Mouse (Mus musculus) embryonic stem cell, embryonic (primary cell): ENCODE measurements around the gene Ndufa3.

Experiments
- CTCF ChIA-PET, 4 experiments: fragments of 300-600 bp in 2 of 4; fragments of 350-600 bp in 2 of 4; sonication (Branson Sonifier 250); formaldehyde crosslinking; loops; one replicate each; lab custom pipeline; 2022; ENCODE audit warnings: inconsistent platforms in 2 of 4; lab: Charles Lee
- POLR2A ChIA-PET, 4 experiments: fragments of 300-600 bp in 2 of 4; fragments of 350-600 bp in 2 of 4; sonication (Branson Sonifier 250); formaldehyde crosslinking; loops; one replicate each; lab custom pipeline; 2022; ENCODE audit warnings: antibody characterized with exemption in 4 of 4, inconsistent platforms in 1 of 4; lab: Charles Lee

Ndufa3 gene

GRCm38 (mm10) chr7:3617242-3617995 lies at the start of gene Ndufa3:
Gene Ndufa3, plus strand, starts transcription at chr7:3617373.
- ChIA-PET POLR2A (interaction anchor here (0.6 to 5.2 kb wide), 73 partner anchors 9 to 1195 kb away, joined by 3 to 75 read pairs (median 4); partner anchors contain the start of genes Cnot3 (in 4 of the 4), Prpf31 (in 4 of the 4), Tfpt (in 4 of the 4) and Mboat7 (in 3 of the 4)), CTCF (interaction anchor here (0.6 to 2.3 kb wide), 34 partner anchors 9 to 906 kb away, joined by 3 to 25 read pairs (median 4); partner anchors contain the start of genes Mboat7 (in 3 of the 4), Cnot3 (in 2 of the 4), Prpf31 (in 2 of the 4) and Tfpt (in 2 of the 4))

- CTCF ChIA-PET = no interaction called here
- POLR2A ChIA-PET = interaction anchor here in 3 of 4 experiments (0.6 to 2.5 kb wide), 6 partner anchors 9 to 179 kb away, joined by 3 to 16 read pairs (median 8); partner anchors contain the start of gene Cacng8 (in 1 of the 3)
These were observed 47.4 kb upstream of the Ndufa3 start for GRCm38 (mm10) chr7:3569725-3570124.

GRCm38 (mm10) chr7:3570580-3570979 lies 46.6 kb upstream of the Ndufa3 start:
- POLR2A ChIA-PET = interaction anchor here in 3 of 4 experiments (0.5 to 2.1 kb wide), 18 partner anchors 8 to 1342 kb away, joined by 3 to 10 read pairs (median 3); partner anchors contain the start of genes Cdc42ep5 (in 1 of the 3) and Cox6b2 (in 1 of the 3)
- CTCF ChIA-PET = interaction anchor here in 2 of 4 experiments (0.6 kb wide), 3 partner anchors 159 to 576 kb away, joined by 3 to 5 read pairs (median 3); no protein-coding TSS in a partner anchor

- CTCF ChIA-PET = interaction anchor here in 1 of 4 experiments (0.5 kb wide), 1 partner anchor 132 kb away, joined by 9 read pairs; no protein-coding TSS in a partner anchor
- POLR2A ChIA-PET = interaction anchor here in 2 of 4 experiments (1.0 to 3.1 kb wide), 9 partner anchors 11 to 1181 kb away, joined by 3 to 11 read pairs (median 3); partner anchors contain the start of gene Cox6b2 (in 1 of the 2)
These were observed 45.3 kb upstream of the Ndufa3 start for GRCm38 (mm10) chr7:3571847-3572246.

GRCm38 (mm10) chr7:3574216-3574615 lies 43.0 kb upstream of the Ndufa3 start:
- ChIA-PET POLR2A (interaction anchor here in 2 of 4 experiments (0.6 to 3.1 kb wide), 9 partner anchors 8 to 373 kb away, joined by 3 to 11 read pairs (median 3); partner anchors contain the start of genes Mboat7 (in 1 of the 2) and Tsen34 (in 1 of the 2)), CTCF (interaction anchor here in 1 of 4 experiments (0.5 to 1.1 kb wide), 3 partner anchors 43 to 162 kb away, joined by 3 to 4 read pairs (median 3); partner anchors contain the start of gene Ndufa3)

- ChIA-PET POLR2A (interaction anchor here in 3 of 4 experiments (0.6 to 4.1 kb wide), 9 partner anchors 9 to 118 kb away, joined by 3 to 34 read pairs (median 4); partner anchors contain the start of genes Mboat7 (in 1 of the 3) and Tsen34 (in 1 of the 3)), CTCF (interaction anchor here in 3 of 4 experiments (0.6 to 1.5 kb wide), 4 partner anchors 9 to 136 kb away, joined by 3 to 8 read pairs (median 4); no protein-coding TSS in a partner anchor)
These were observed 40.6 kb upstream of the Ndufa3 start for GRCm38 (mm10) chr7:3576354-3577124.

GRCm38 (mm10) chr7:3578196-3578595 lies 39.0 kb upstream of the Ndufa3 start:
- ChIA-PET POLR2A (interaction anchor here (0.5 to 4.3 kb wide), 52 partner anchors 8 to 1234 kb away, joined by 3 to 34 read pairs (median 5); partner anchors contain the start of genes Cnot3 (in 2 of the 4), Mboat7 (in 2 of the 4), Tsen34 (in 2 of the 4) and Cacng8 (in 1 of the 4)), CTCF (interaction anchor here in 3 of 4 experiments (0.6 to 1.9 kb wide), 16 partner anchors 8 to 946 kb away, joined by 3 to 11 read pairs (median 4); partner anchors contain the start of genes Mboat7 (in 1 of the 3), Ndufa3 (in 1 of the 3), Tnni3 (in 1 of the 3) and Tsen34 (in 1 of the 3))

- CTCF ChIA-PET = interaction anchor here in 3 of 4 experiments (0.6 to 1.9 kb wide), 13 partner anchors 12 to 945 kb away, joined by 3 to 11 read pairs (median 4); partner anchors contain the start of genes Mboat7 (in 1 of the 3), Ndufa3 (in 1 of the 3), Tnni3 (in 1 of the 3) and Tsen34 (in 1 of the 3)
- POLR2A ChIA-PET = interaction anchor here (0.5 to 4.3 kb wide), 72 partner anchors 8 to 1233 kb away, joined by 3 to 34 read pairs (median 4); partner anchors contain the start of genes Cnot3 (in 3 of the 4), Mboat7 (in 2 of the 4), Ndufa3 (in 2 of the 4) and Tsen34 (in 2 of the 4)
These were observed 38.1 kb upstream of the Ndufa3 start for GRCm38 (mm10) chr7:3578952-3579546.

GRCm38 (mm10) chr7:3580029-3580428 lies 37.1 kb upstream of the Ndufa3 start:
- CTCF ChIA-PET = interaction anchor here in 2 of 4 experiments (0.6 to 1.9 kb wide), 6 partner anchors 14 to 847 kb away, joined by 3 to 11 read pairs (median 4); partner anchors contain the start of genes Mboat7 (in 1 of the 2), Myadm (in 1 of the 2), Prkcg (in 1 of the 2) and Tsen34 (in 1 of the 2)
- POLR2A ChIA-PET = interaction anchor here in 3 of 4 experiments (0.6 to 4.3 kb wide), 33 partner anchors 9 to 1172 kb away, joined by 3 to 34 read pairs (median 7); partner anchors contain the start of genes Cnot3 (in 2 of the 3), Mboat7 (in 2 of the 3), Tsen34 (in 2 of the 3) and Cox6b2 (in 1 of the 3)

GRCm38 (mm10) chr7:3585763-3586162 lies 31.4 kb upstream of the Ndufa3 start:
- ChIA-PET POLR2A (interaction anchor here in 3 of 4 experiments (0.6 to 2.1 kb wide), 19 partner anchors 9 to 221 kb away, joined by 3 to 6 read pairs (median 3); partner anchors contain the start of genes Cnot3 (in 2 of the 3), Leng1 (in 1 of the 3) and Mboat7 (in 1 of the 3)), CTCF (interaction anchor here in 2 of 4 experiments (0.6 to 1.0 kb wide), 4 partner anchors 32 to 322 kb away, joined by 3 to 5 read pairs (median 4); partner anchors contain the start of gene Ndufa3 (in 1 of the 2))

- POLR2A ChIA-PET = interaction anchor here in 3 of 4 experiments (0.6 to 2.1 kb wide), 22 partner anchors 9 to 915 kb away, joined by 3 to 6 read pairs (median 3); partner anchors contain the start of genes Cnot3 (in 2 of the 3), Leng1 (in 1 of the 3), Mboat7 (in 1 of the 3) and Ndufa3 (in 1 of the 3)
- CTCF ChIA-PET = interaction anchor here in 3 of 4 experiments (0.6 to 1.0 kb wide), 6 partner anchors 8 to 335 kb away, joined by 3 to 4 read pairs (median 3); partner anchors contain the start of gene Ndufa3 (in 1 of the 3)
These were observed 30.9 kb upstream of the Ndufa3 start for GRCm38 (mm10) chr7:3586255-3586654.

GRCm38 (mm10) chr7:3587292-3587691 lies 29.9 kb upstream of the Ndufa3 start:
- ChIA-PET CTCF (interaction anchor here in 1 of 4 experiments (0.6 to 1.0 kb wide), 2 partner anchors 336 to 937 kb away, joined by 3 to 5 read pairs; partner anchors contain the start of gene Tnni3), POLR2A (interaction anchor here in 1 of 4 experiments (1.1 to 2.1 kb wide), 5 partner anchors 11 to 122 kb away, joined by 4 to 6 read pairs (median 6); partner anchors contain the start of gene Ndufa3)

GRCm38 (mm10) chr7:3590550-3590949 lies 26.6 kb upstream of the Ndufa3 start:
- CTCF ChIA-PET = interaction anchor here in 3 of 4 experiments (0.6 to 0.9 kb wide), 4 partner anchors 12 to 679 kb away, joined by 3 to 8 read pairs (median 4); partner anchors contain the start of gene Ndufa3 (in 1 of the 3)
- POLR2A ChIA-PET = interaction anchor here in 3 of 4 experiments (0.7 to 1.7 kb wide), 5 partner anchors 11 to 116 kb away, joined by 3 to 8 read pairs (median 5); partner anchors contain the start of gene Cnot3 (in 1 of the 3)

- CTCF ChIA-PET = no interaction called here
- POLR2A ChIA-PET = interaction anchor here in 1 of 4 experiments (1.5 to 1.7 kb wide), 2 partner anchors 12 to 53 kb away, joined by 5 to 8 read pairs; partner anchors contain the start of gene Cnot3
These were observed 25.6 kb upstream of the Ndufa3 start for GRCm38 (mm10) chr7:3591534-3591933.

GRCm38 (mm10) chr7:3593855-3594254 lies 23.3 kb upstream of the Ndufa3 start:
- POLR2A ChIA-PET = interaction anchor here in 2 of 4 experiments (0.5 to 4.8 kb wide), 4 partner anchors 14 to 212 kb away, joined by 3 to 24 read pairs (median 5); partner anchors contain the start of gene Cnot3 (in 1 of the 2)
- CTCF ChIA-PET = no interaction called here
